Mouse (Mus musculus) thymus, adult 2 months (tissue): ENCODE data around the gene Mmaa.

Source experiments
- CTCF ChIP-seq: fragments of 200-500 bp; IDR thresholded peaks from 2 replicates; pipeline ENCODE4 v1.5.1; 2012; ENCODE audit warnings: mild to moderate bottlenecking, control low read depth, low read length, moderate library complexity, borderline replicate concordance; ENCODE audit not compliant: control insufficient read depth, poor library complexity, insufficient read depth; ENCODE audit errors: extremely low read depth
- POLR2A ChIP-seq: fragments of 200-500 bp; IDR thresholded peaks from 2 replicates; pipeline ENCODE4 v1.6.1; 2012; ENCODE audit warnings: mild to moderate bottlenecking, low read length, control low read depth, moderate library complexity; ENCODE audit not compliant: control insufficient read depth, poor library complexity, insufficient read depth; ENCODE audit errors: extremely low read depth

- TF ChIP-seq POLR2A (no peak), CTCF (peak; percentile 53; the same call in 1 of the 2 replicates)
Measured at GRCm38 (mm10) chr8:79339555-79339954, 44.8 kb upstream of the Mmaa start.
